Mouse (Mus musculus): Measurements from ENCODE around the gene Cplx1.

Cplx1 gene

GRCm38 (mm10) chr5:108549489-108550206, at the start of gene Cplx1:
Cplx1 (minus strand) TSS chr5:108550024.
- CTCF ChIA-PET, result no interaction called here

- CTCF ChIA-PET, result no interaction called here
These were observed 31.6 kb upstream of the Cplx1 start for GRCm38 (mm10) chr5:108581361-108581891.

GRCm38 (mm10) chr5:108573054-108573453, 23.2 kb upstream of the Cplx1 start:
- CTCF ChIA-PET, result no interaction called here

GRCm38 (mm10) chr5:108570991-108571390, 21.2 kb upstream of the Cplx1 start:
- CTCF ChIA-PET, result no interaction called here

- CTCF ChIA-PET, result no interaction called here
These were observed 17.3 kb upstream of the Cplx1 start for GRCm38 (mm10) chr5:108567104-108567503.

GRCm38 (mm10) chr5:108566523-108566922, 16.7 kb upstream of the Cplx1 start:
- CTCF ChIA-PET, result no interaction called here

GRCm38 (mm10) chr5:108565381-108565780, 15.6 kb upstream of the Cplx1 start:
- CTCF ChIA-PET, result no interaction called here

GRCm38 (mm10) chr5:108564346-108564745, 14.5 kb upstream of the Cplx1 start:
- CTCF ChIA-PET, result no interaction called here

GRCm38 (mm10) chr5:108562483-108562882, 12.7 kb upstream of the Cplx1 start:
- CTCF ChIA-PET, result no interaction called here

GRCm38 (mm10) chr5:108556986-108557385, 7.2 kb upstream of the Cplx1 start:
- CTCF ChIA-PET, result no interaction called here

- CTCF ChIA-PET, result no interaction called here
These were observed 4.2 kb upstream of the Cplx1 start for GRCm38 (mm10) chr5:108554041-108554440.

GRCm38 (mm10) chr5:108550207-108550594, 377 bp upstream of the Cplx1 start:
- CTCF ChIA-PET, result no interaction called here

GRCm38 (mm10) chr5:108549137-108549488, 711 bp downstream of the Cplx1 start:
- CTCF ChIA-PET, result no interaction called here

- CTCF ChIA-PET, result no interaction called here
These were observed 2.2 kb downstream of the Cplx1 start for GRCm38 (mm10) chr5:108547636-108548035.

GRCm38 (mm10) chr5:108543516-108544291, 6.1 kb downstream of the Cplx1 start:
- CTCF ChIA-PET, result no interaction called here

GRCm38 (mm10) chr5:108534188-108534587, 15.6 kb downstream of the Cplx1 start:
- CTCF ChIA-PET, result no interaction called here

GRCm38 (mm10) chr5:108522597-108522996, 27.2 kb downstream of the Cplx1 start:
- CTCF ChIA-PET, result no interaction called here

- CTCF ChIA-PET, result no interaction called here
These were observed 27.9 kb downstream of the Cplx1 start for GRCm38 (mm10) chr5:108521896-108522295.

- CTCF ChIA-PET, result no interaction called here
These were observed 28.8 kb downstream of the Cplx1 start for GRCm38 (mm10) chr5:108521016-108521415.

GRCm38 (mm10) chr5:108520153-108520552, 29.7 kb downstream of the Cplx1 start:
- CTCF ChIA-PET, result no interaction called here

- CTCF ChIA-PET, result no interaction called here
These were observed 30.9 kb downstream of the Cplx1 start for GRCm38 (mm10) chr5:108518951-108519350.

- CTCF ChIA-PET, result no interaction called here
These were observed 31.5 kb downstream of the Cplx1 start for GRCm38 (mm10) chr5:108518106-108518885.

GRCm38 (mm10) chr5:108516655-108517054, 33.2 kb downstream of the Cplx1 start:
- CTCF ChIA-PET, result no interaction called here
